Mouse (Mus musculus): Measurements from ENCODE around the gene Grip2. TPM values are rescaled to one million over a fixed set of nuclear protein-coding genes. Genes with fewer than 3 reads are reported as not detected.

The Grip2 gene
- polyA plus RNA-seq, 1 experiment from 2014 or later, result 1.9 TPM

DNA sequence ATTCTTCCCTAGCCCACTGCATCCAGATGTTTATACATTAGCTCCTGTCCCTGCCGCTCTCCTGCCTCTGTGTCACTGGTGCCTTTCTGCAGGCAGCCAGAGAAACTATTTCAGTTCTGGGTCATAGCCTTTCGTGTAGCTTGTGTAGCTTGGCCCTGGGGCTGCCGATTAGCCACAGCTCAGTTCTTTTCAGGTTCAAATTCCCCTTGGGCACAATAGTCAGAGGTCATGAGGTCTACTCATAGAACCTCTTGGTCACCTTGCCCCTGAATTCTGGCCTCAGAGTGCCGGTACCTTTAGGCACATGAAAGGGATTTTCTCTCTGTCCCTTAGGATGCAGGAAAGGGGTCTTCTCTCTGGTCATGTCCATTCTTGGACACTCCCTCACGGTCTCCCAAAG lies 80.3 kb downstream of the Grip2 start:
- no peaks in the 10 kb centered on the region for H3K9me3 ChIP-seq (replicated peaks)
- H3K9ac ChIP-seq, result no peak overlapping the region
- peaks cover 69% of the 10 kb centered on the region for H3K36me3 ChIP-seq
- H3K4me2 ChIP-seq (replicated peaks), result no peak overlapping the region
- peak overlapping the region; percentile 56; the same call in 1 of the 2 replicates for H3K27ac ChIP-seq (replicated peaks)
- ATAC-seq (ENCODE audit: insufficient number of reproducible peaks, low FRiP score, low TSS enrichment, low read depth), result no peak
- H3K27me3 ChIP-seq, result no peaks in the 10 kb centered on the region
- WGBS, result 59% methylated on average over 5 of the region's 5 CpGs
- no peak overlapping the region for H3K4me3 ChIP-seq (replicated peaks)
- peaks cover 16% of the 10 kb centered on the region for H3K4me1 ChIP-seq

DNA sequence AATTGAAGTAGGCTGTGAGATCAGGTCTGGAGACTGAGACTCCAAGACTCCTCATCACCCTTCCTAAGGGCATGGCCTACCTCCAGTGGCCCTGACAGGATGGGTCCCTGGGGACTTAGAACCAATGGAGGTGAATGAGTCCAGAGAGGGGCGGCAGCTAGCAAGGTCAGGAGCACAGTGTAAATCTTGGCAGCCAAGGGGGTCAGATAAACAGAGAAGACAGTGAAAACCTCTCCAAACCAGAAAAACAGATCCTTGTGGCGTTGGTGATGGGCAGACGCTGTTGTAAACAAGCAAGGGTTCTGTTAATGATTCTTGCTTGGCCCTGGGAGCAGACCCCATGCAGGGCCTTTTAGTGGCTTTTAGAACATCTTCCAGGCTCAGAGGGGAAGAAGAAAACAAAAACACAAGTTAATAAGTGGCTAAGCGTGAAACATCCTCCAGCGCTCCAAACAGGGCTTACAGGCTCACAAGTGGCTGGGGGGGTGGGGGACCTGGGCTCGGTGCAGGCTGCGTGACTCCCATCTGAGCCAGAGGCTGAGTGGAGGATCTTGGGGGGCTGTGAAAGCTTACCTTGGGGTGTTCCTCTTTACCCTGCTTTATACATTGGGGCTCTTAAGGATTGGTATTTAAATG lies 81.0 kb downstream of the Grip2 start:
- H3K27me3 ChIP-seq, result no peaks in the 10 kb centered on the region
- ATAC-seq (ENCODE audit: insufficient number of reproducible peaks, low FRiP score, low TSS enrichment, low read depth), result no peak
- WGBS, result 49% methylated on average over 7 of the region's 7 CpGs

DNA sequence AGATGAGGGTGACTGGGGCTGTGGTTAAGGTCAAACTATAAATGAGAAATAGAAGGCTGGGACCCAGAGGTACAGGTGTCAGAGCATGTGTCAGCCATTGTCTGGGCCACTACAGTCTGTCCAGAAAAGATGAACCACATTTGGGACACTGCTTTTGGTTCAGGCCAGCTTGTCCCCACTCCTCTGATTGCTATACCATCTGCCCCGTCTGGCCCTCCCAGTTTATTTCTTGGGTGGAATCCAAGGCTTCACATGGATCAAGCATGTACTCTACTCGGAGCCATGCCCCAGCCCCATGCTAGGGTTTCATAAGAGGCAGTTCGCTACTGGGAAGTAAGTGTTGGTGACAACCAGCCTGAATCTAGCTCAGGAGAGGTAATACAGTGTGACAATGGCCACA lies 81.8 kb downstream of the Grip2 start:
- Histone ChIP-seq H3K36me3 (peaks cover 59% of the 10 kb centered on the region), H3K4me3 (replicated peaks) (no peak overlapping the region), H3K9ac (no peak overlapping the region), H3K4me1 (peaks cover 16% of the 10 kb centered on the region), H3K4me2 (replicated peaks) (no peak overlapping the region), H3K27ac (replicated peaks) (no peak overlapping the region), H3K9me3 (replicated peaks) (no peaks in the 10 kb centered on the region), H3K27me3 (no peaks in the 10 kb centered on the region)
- no peak for ATAC-seq (ENCODE audit: insufficient number of reproducible peaks, low FRiP score, low TSS enrichment, low read depth)
- WGBS, result 73% methylated on average over 3 of the region's 3 CpGs

More for the DNA sequence above, 81.0 kb downstream of the Grip2 start:
- Histone ChIP-seq H3K9ac (no peak overlapping the region), H3K4me1 (peaks cover 16% of the 10 kb centered on the region), H3K4me2 (replicated peaks) (no peak overlapping the region), H3K9me3 (replicated peaks) (no peaks in the 10 kb centered on the region), H3K27ac (replicated peaks) (peak overlapping the region; percentile 56), H3K4me3 (replicated peaks) (no peak overlapping the region), H3K36me3 (peaks cover 64% of the 10 kb centered on the region)

DNA sequence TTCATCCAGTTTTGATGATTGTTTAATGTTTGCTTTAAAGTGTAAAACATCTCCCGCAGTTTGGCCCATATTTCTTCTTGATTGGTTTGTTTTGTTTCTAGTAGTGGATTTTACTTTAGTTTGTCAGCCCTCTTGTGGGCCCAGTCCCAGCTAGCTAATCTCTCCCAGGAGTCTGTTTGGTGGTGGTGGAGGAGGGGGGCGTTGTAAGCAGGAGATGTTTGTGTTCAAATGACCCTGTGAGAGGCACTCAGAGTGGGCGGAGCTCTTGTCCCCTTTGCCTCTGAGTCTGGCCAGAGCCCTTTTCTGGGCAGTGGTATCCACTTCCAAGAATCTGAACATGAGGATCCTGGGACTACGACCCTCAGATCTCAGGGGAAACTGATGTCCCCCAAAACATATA lies 83.2 kb downstream of the Grip2 start:
- no peaks in the 10 kb centered on the region for H3K9me3 ChIP-seq (replicated peaks)
- WGBS, result 62% methylated on average over 4 of the region's 4 CpGs
- H3K4me3 ChIP-seq (replicated peaks), result no peak overlapping the region
- no peak for ATAC-seq (ENCODE audit: insufficient number of reproducible peaks, low FRiP score, low TSS enrichment, low read depth)
- H3K36me3 ChIP-seq, result peaks cover 62% of the 10 kb centered on the region
- no peak overlapping the region for H3K9ac ChIP-seq
- no peak overlapping the region for H3K4me2 ChIP-seq (replicated peaks)
- 0 out of 2 replicates have a peak overlapping the region, but pooled peaks have one; percentile 29 for H3K27ac ChIP-seq (replicated peaks)
- no peaks in the 10 kb centered on the region for H3K27me3 ChIP-seq
- H3K4me1 ChIP-seq, result peaks cover 16% of the 10 kb centered on the region

DNA sequence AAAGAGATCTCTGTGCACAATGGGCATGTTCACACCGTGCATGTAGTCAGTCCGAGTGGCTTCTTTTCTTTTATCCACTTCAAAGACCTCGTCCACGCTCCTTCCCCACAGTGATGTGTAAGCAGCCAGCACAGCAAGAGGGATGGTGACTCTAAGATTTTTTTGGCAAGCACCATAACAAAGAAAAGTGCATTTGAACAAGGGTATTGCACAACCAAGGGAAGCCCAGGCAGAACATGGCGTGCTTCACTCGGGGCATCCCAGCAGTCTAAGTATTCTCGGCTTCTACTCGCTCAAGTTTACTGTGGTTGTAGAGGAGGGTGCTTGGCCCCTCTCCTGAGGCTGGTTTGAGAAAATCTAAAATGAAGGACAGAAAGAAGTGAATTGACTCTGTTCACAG lies 84.1 kb downstream of the Grip2 start:
- H3K27me3 ChIP-seq, result no peaks in the 10 kb centered on the region

DNA sequence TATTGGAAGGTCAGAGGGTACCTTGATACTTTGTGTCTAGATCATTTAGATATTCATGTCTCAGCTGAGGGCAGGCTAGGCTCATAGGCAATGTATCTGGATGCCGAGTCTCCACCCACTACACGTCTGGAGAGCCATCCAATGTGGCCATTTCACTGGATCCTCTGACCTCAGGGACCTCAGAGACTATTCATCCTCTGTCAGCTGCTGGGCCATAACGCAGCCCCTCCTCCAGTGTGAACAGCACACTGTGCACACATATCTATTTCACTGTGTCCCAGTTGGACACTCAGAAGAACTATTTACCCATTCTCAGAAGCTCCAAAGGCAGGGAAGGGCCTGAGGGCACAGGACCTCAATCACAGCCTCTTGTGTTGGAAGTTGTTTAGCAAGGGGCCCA lies 84.6 kb downstream of the Grip2 start:
- H3K9ac ChIP-seq, result no peak overlapping the region
- no peaks in the 10 kb centered on the region for H3K9me3 ChIP-seq (replicated peaks)
- no peak for ATAC-seq (ENCODE audit: insufficient number of reproducible peaks, low FRiP score, low TSS enrichment, low read depth)
- H3K36me3 ChIP-seq, result peaks cover 58% of the 10 kb centered on the region
- peaks cover 16% of the 10 kb centered on the region for H3K4me1 ChIP-seq
- H3K27ac ChIP-seq (replicated peaks), result no peak overlapping the region
- WGBS, result 73% methylated on average over 3 of the region's 3 CpGs
- no peak overlapping the region for H3K4me2 ChIP-seq (replicated peaks)
- no peak overlapping the region for H3K4me3 ChIP-seq (replicated peaks)
- no peaks in the 10 kb centered on the region for H3K27me3 ChIP-seq

More for the DNA sequence above, 84.1 kb downstream of the Grip2 start:
- Histone ChIP-seq H3K9me3 (replicated peaks) (no peaks in the 10 kb centered on the region), H3K4me1 (peaks cover 16% of the 10 kb centered on the region), H3K9ac (no peak overlapping the region), H3K4me3 (replicated peaks) (no peak overlapping the region), H3K4me2 (replicated peaks) (no peak overlapping the region), H3K27ac (replicated peaks) (no peak overlapping the region), H3K36me3 (peaks cover 58% of the 10 kb centered on the region)
- ATAC-seq (ENCODE audit: insufficient number of reproducible peaks, low FRiP score, low TSS enrichment, low read depth), result no peak
- 88% methylated on average over 8 of the region's 8 CpGs for WGBS

DNA sequence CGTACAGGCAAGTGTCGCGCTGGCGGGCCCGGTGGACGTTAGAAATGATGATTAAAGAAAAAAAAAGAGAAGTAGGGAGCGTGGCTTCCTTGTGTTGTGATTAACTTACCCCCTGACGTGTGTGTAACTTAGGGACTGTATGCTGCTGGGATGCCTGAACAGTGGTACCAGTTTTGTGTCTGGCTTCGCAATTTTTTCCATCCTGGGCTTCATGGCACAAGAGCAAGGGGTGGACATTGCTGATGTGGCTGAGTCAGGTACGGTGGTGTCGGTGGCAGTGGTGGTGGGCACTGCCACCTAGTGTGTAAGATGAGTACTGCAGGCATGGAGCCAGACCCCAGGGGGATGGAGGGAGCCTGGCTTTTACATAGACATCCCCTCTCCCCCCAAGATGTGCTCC lies 86.0 kb downstream of the Grip2 start:
- no peak for ATAC-seq (ENCODE audit: insufficient number of reproducible peaks, low FRiP score, low TSS enrichment, low read depth)
- no peak overlapping the region for H3K4me3 ChIP-seq (replicated peaks)
- no peaks in the 10 kb centered on the region for H3K9me3 ChIP-seq (replicated peaks)
- 50% methylated on average over 11 of the region's 11 CpGs for WGBS
- peaks cover 22% of the 10 kb centered on the region for H3K4me1 ChIP-seq
- no peak overlapping the region for H3K9ac ChIP-seq
- no peaks in the 10 kb centered on the region for H3K27me3 ChIP-seq
- peaks cover 62% of the 10 kb centered on the region for H3K36me3 ChIP-seq
- H3K4me2 ChIP-seq (replicated peaks), result no peak overlapping the region
- H3K27ac ChIP-seq (replicated peaks), result no peak overlapping the region

DNA sequence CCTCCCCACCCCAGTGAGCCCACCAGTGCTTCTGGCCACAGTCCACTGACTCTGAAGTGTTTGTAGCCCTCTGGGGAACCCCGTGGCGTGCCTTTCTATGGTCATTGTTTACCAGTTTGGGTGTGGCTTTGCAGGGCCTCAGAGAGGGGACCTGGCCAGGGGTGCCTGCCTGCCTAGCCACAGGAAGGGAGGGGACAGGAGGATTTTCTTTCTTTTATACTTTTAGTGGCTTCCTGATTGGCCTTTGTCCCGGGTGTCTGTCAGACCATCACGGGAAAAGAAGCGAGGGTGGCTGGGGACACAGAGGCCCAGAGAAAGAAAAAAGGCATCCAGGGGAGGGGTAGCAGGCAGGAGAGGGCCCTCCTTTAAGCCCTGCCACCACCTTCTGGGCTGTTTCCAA lies 89.0 kb downstream of the Grip2 start:
- no peak overlapping the region for H3K27ac ChIP-seq (replicated peaks)
- H3K9me3 ChIP-seq (replicated peaks), result no peaks in the 10 kb centered on the region
- 49% methylated on average over 5 of the region's 5 CpGs for WGBS
- H3K4me3 ChIP-seq (replicated peaks), result no peak overlapping the region
- peaks cover 70% of the 10 kb centered on the region for H3K36me3 ChIP-seq
- ATAC-seq (ENCODE audit: insufficient number of reproducible peaks, low FRiP score, low TSS enrichment, low read depth), result no peak
- no peak overlapping the region for H3K9ac ChIP-seq
- H3K4me1 ChIP-seq, result peaks cover 13% of the 10 kb centered on the region
- no peaks in the 10 kb centered on the region for H3K27me3 ChIP-seq
- H3K4me2 ChIP-seq (replicated peaks), result no peak overlapping the region

DNA sequence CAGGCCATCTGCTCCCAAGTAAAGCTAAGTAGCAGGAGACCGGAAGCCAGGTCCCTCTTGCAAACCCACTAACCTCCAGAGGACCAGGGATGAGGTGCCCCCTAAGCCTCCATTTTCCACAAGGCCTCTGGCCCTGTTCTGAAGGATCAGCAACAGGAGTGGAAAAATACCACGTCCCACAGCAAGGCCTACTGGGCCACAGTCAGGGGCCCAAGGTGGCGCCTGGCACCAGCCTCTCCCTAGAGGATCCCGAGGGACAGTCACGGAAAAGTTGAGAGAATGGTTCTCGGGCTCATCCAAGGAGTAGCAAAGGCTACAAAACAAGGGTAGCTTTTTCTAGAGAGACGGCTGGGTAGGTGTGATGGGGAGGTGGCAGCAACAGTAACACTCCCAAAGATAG lies 89.6 kb downstream of the Grip2 start:
- ATAC-seq (ENCODE audit: insufficient number of reproducible peaks, low FRiP score, low TSS enrichment, low read depth), result no peak
- no peak overlapping the region for H3K4me3 ChIP-seq (replicated peaks)
- H3K4me1 ChIP-seq, result peaks cover 13% of the 10 kb centered on the region
- H3K27me3 ChIP-seq, result no peaks in the 10 kb centered on the region
- H3K27ac ChIP-seq (replicated peaks), result no peak overlapping the region
- H3K9me3 ChIP-seq (replicated peaks), result no peaks in the 10 kb centered on the region
- no peak overlapping the region for H3K4me2 ChIP-seq (replicated peaks)
- no peak overlapping the region for H3K9ac ChIP-seq
- H3K36me3 ChIP-seq, result peaks cover 68% of the 10 kb centered on the region
- 83% methylated on average over 7 of the region's 7 CpGs for WGBS

DNA sequence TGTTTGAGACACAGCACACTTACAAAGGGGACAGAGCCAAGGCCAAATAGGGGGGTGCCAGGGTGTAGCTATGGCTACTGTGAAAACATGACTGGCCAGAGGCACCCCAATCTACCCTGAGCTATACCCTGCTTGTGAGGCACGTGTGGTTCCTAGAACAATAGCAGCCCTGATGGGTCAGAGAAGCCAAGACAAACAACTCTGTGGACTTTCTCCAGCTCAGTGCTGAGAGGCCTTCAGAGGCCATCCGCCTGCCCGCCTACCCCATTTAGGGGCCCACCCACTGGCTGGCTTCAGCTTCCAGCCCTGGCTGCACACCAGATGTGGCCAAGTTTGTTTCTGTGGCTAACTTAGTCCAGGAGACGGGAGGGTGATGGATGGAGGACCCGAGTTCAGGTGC lies 90.6 kb downstream of the Grip2 start:
- peak; percentile 48; the same call in 1 of the 2 replicates for ATAC-seq (ENCODE audit: insufficient number of reproducible peaks, low FRiP score, low TSS enrichment, low read depth)
- peaks cover 63% of the 10 kb centered on the region for H3K36me3 ChIP-seq

DNA sequence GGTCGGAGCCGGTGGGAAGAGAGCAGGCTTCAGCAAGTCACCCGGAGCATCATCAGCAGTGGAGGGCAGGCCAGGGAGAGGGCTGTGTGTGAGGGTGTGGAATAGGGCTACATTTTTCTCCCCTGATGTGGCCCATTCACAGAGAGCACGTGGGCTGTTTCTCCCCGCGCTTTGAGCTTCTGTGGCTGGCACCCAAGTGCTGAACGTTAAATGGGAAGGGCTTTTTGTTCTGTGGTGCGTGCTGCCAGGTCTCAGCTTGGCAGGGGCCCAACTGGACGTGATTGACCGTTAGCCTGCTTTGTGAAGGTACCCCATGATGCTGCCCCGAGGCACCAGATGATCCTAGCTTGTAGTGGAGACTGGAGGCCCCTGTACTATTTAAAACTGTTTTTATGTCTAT lies 94.9 kb downstream of the Grip2 start:
- H3K27ac ChIP-seq (replicated peaks), result no peak overlapping the region
- no peaks in the 10 kb centered on the region for H3K9me3 ChIP-seq (replicated peaks)
- no peak overlapping the region for H3K4me2 ChIP-seq (replicated peaks)
- H3K9ac ChIP-seq, result no peak overlapping the region
- peaks cover 38% of the 10 kb centered on the region for H3K4me1 ChIP-seq
- ATAC-seq (ENCODE audit: insufficient number of reproducible peaks, low FRiP score, low TSS enrichment, low read depth), result no peak
- H3K27me3 ChIP-seq, result no peaks in the 10 kb centered on the region
- peaks cover 43% of the 10 kb centered on the region for H3K36me3 ChIP-seq
- no peak overlapping the region for H3K4me3 ChIP-seq (replicated peaks)
- 85% methylated on average over 11 of the region's 11 CpGs for WGBS

More for the DNA sequence above, 90.6 kb downstream of the Grip2 start:
- WGBS, result 40% methylated on average over 5 of the region's 5 CpGs
- Histone ChIP-seq H3K4me2 (replicated peaks) (no peak overlapping the region), H3K9ac (no peak overlapping the region), H3K4me3 (replicated peaks) (no peak overlapping the region), H3K9me3 (replicated peaks) (no peaks in the 10 kb centered on the region), H3K27ac (replicated peaks) (peak overlapping the region; percentile 55; the same call in 1 of the 2 replicates), H3K4me1 (peaks cover 13% of the 10 kb centered on the region), H3K27me3 (no peaks in the 10 kb centered on the region)

DNA sequence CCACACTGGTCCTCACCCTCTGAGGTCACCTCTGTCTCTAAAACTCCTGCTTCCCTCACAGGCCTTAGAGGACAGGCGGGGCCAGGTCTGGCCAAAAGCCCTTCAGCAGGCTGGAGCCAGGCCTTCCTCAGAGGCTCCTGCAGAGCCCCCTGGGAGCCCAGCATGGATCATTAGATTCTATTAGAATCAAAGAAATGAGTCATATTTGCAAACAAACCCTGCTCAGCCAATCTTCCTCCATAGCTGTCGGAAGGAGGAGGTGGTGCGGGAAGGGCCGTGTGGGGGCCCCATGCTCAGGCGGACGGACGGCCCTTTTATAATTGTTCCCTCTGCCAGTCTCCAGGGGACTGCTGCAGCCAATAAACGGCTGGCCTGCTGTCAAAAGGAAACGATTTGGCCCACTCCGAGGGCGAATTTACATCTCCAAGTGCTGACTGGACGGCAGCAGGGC lies 97.3 kb downstream of the Grip2 start:
- H3K27me3 ChIP-seq, result no peaks in the 10 kb centered on the region
- WGBS, result 20% methylated on average over 12 of the region's 12 CpGs
- no peak overlapping the region for H3K9ac ChIP-seq
- H3K27ac ChIP-seq (replicated peaks), result peak overlapping the region; percentile 68
- no peak overlapping the region for H3K4me2 ChIP-seq (replicated peaks)
- peaks cover 24% of the 10 kb centered on the region for H3K4me1 ChIP-seq
- no peak overlapping the region for H3K4me3 ChIP-seq (replicated peaks)
- H3K9me3 ChIP-seq (replicated peaks), result no peaks in the 10 kb centered on the region
- peak; percentile 75 for ATAC-seq (ENCODE audit: insufficient number of reproducible peaks, low FRiP score, low TSS enrichment, low read depth)
- H3K36me3 ChIP-seq, result peaks cover 42% of the 10 kb centered on the region

Data from embryonic facial prominence, embryonic 15.5 days (tissue).